ENCODE assay signal across 17 mouse cellular contexts in genomic region chr19:28051571-28051970, GRCm38 (mm10). TPM values are rescaled to one million over a fixed set of nuclear protein-coding genes. Genes with fewer than 3 reads are reported as not detected.
A peak's percentile ranks its signal among the peaks of the same experiment; 100 is the strongest.
DNase-seq lines count a peak whose midpoint lies in the region; ATAC-seq and TF ChIP-seq lines count a peak whose summit lies in the region.
"Had no signal": no experiment of that assay in that cellular context is flagged by ENCODE, and none has a peak within 500 bp of the region (broad histone marks: within the 10 kb centered on the region; RNA-seq: fewer than 3 reads in every experiment).

No protein-coding gene starts in this region.

- peak; percentile 67 for DNase-seq in Patski (ENCODE audit: low read depth, low spot score)
- DNase-seq in spleen, postnatal 4 days (ENCODE audit: low spot score in 2 of 2), result no peak
- DNase-seq: adrenal gland, adult 2 months; adrenal gland, adult 8-10 months; adrenal gland, postnatal 10 days; adrenal gland, postnatal 14 days; adrenal gland, postnatal 25 days; adrenal gland, postnatal 36 days; B cell, adult 2 months; cerebellum, adult 11 months; cerebellum, adult 11-12 months; cerebellum, adult 18-20 months; cerebellum, adult 2 months; cerebellum, adult 8-10 months had no signal

- peaks cover 32% of the 10 kb centered on the region for H3K27me3 ChIP-seq in Patski
- H3K27me3 ChIP-seq: CH12.LX had no signal

- POLR2A ChIA-PET in Patski (lab: Charles Lee), result interaction anchor here (1.3 kb wide), 1 partner anchor 11 kb away, joined by 4 read pairs; no protein-coding TSS in a partner anchor

- TF ChIP-seq CTCF in Patski (IDR thresholded peaks at IDR 0.05), result no peak

- in situ Hi-C loops in Patski (cut with MboI; ENCODE audit: low pct_unique_long_range_greater_than_20kb), result no loop called here

- peak; percentile 72 for ATAC-seq in Patski
- ATAC-seq: activated CD4-positive, CD25-positive, alpha-beta regulatory T cell, adult 4 months; CD4-positive, CD25-positive, alpha-beta regulatory T cell, adult 4 months had no signal

- CTCF ChIA-PET in Patski (lab: Charles Lee), result no interaction called here

RNA-seq across cellular contexts. Expression of gene Rfx3, which starts 40.6 kb away (rescaled TPM):
- 13.7 TPM for polyA plus RNA-seq in Patski (2021)
